Mouse (Mus musculus): Measurements from ENCODE around the gene Spaca4.

DNA sequence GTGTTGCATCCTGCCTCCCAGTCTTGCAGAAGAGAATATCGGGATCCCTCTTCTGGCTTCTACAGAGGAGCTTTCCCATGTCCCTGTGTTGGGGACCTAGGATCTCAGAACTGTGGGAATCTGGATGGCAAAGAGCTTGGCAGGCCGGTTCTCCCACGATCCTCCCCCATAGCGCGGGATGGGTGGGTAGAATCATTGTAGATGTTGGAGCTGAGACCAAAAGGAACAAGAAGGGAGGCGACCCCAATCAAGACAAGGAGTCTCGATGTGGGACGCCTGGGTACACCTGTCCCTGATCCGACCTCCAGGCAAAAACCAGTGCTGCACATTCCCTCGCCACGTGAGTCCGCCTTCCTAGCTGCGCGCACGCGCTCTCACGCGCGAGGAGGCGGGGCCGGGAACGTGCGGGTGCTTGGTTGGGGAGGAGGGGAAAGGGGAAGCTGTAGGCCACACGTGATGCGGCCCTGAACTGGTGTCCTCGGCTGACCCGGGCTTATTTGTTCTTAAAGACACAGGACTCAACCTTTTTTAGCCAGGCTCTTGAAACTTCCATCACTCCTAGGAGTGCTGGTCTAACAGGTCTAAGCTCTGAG lies 18.1 kb downstream of the Spaca4 start:
- TF ChIP-seq CTCF (IDR thresholded peaks at IDR 0.05; ENCODE audit: extremely low read depth, insufficient read depth, insufficient read length, insufficient replicate concordance) (no peak), POLR2A (IDR thresholded peaks at IDR 0.05; ENCODE audit: low read depth, low read length) (peak; percentile 20; the same call in 1 of the 2 replicates)
